Comparison of ENCODE assay signal across 26 mouse cellular contexts in genomic region chr3:122378634-122379033, GRCm38 (mm10).
DNase-seq lines count a peak whose midpoint lies in the region; ATAC-seq lines count a peak whose summit lies in the region.
"Had no signal": no experiment of that assay in that cellular context is flagged by ENCODE, and none has a peak within 500 bp of the region (broad histone marks: within the 10 kb centered on the region; RNA-seq: fewer than 3 reads in every experiment).

No protein-coding gene starts in this region.

- no peak overlapping the region for H3K4me3 ChIP-seq in liver, embryonic 16.5 days (ENCODE audit: low read depth, low read length)
- peak overlapping the region; percentile 1 for H3K4me3 ChIP-seq in megakaryocyte, embryonic 14.5 days (replicated peaks)
- no peak overlapping the region for H3K4me3 ChIP-seq in heart, embryonic 12.5 days
- H3K4me3 ChIP-seq: gastrocnemius, adult 2 months; heart, embryonic 10.5 days; hindbrain, embryonic 12.5 days; limb, embryonic 13.5 days; liver, embryonic 13.5 days; lung, embryonic 15.5 days; midbrain, embryonic 12.5 days had no signal

- 22% methylated on average over 6 of the region's 6 CpGs for WGBS in liver, embryonic 16.5 days (ENCODE audit: insufficient replicate concordance)
- 56% methylated on average over 6 of the region's 6 CpGs for WGBS in heart, embryonic 12.5 days

- no peak overlapping the region for H3K9ac ChIP-seq in liver, embryonic 16.5 days (ENCODE audit: low read depth, low read length)
- H3K9ac ChIP-seq in heart, embryonic 12.5 days: no peak overlapping the region
- H3K9ac ChIP-seq: hindbrain, embryonic 12.5 days; limb, embryonic 13.5 days; liver, embryonic 13.5 days; lung, embryonic 15.5 days; midbrain, embryonic 12.5 days had no signal

- no peaks in the 10 kb centered on the region for H3K36me3 ChIP-seq in liver, embryonic 16.5 days (ENCODE audit: control insufficient read depth, insufficient read depth)
- no peaks in the 10 kb centered on the region for H3K36me3 ChIP-seq in megakaryocyte, embryonic 14.5 days (replicated peaks; ENCODE audit: low read length)
- H3K36me3 ChIP-seq in heart, embryonic 12.5 days: no peaks in the 10 kb centered on the region
- H3K36me3 ChIP-seq: G1E; heart, embryonic 10.5 days; hindbrain, embryonic 12.5 days; limb, embryonic 13.5 days; liver, embryonic 13.5 days; lung, embryonic 15.5 days; midbrain, embryonic 12.5 days had no signal

- no peak overlapping the region for H3K4me2 ChIP-seq in liver, embryonic 16.5 days (ENCODE audit: low read depth, low read length)
- no peak overlapping the region for H3K4me2 ChIP-seq in heart, embryonic 12.5 days
- H3K4me2 ChIP-seq: hindbrain, embryonic 12.5 days; limb, embryonic 13.5 days; liver, embryonic 13.5 days; lung, embryonic 15.5 days; midbrain, embryonic 12.5 days had no signal

- DNase-seq in liver: no peak
- peak; percentile 61 for DNase-seq in CD4-positive helper T cell, adult 2 months (ENCODE audit: low read depth, low spot score)
- peak; percentile 11 for DNase-seq in induced T-regulatory cell, adult 2 months (ENCODE audit: low read depth)
- no peak for DNase-seq in testis, postnatal 10 days (ENCODE audit: low spot score)
- DNase-seq in kidney, adult 8-10 months: no peak
- DNase-seq: adrenal gland, postnatal 36 days; cerebellum, adult 11 months; cerebellum, postnatal 10 days; gastrocnemius, adult 2 months; kidney, adult 2 months; kidney, postnatal 14 days; liver, embryonic 13.5 days; right cerebral cortex, postnatal 14 days; spleen, adult 18-20 months had no signal

- no peaks in the 10 kb centered on the region for H3K27me3 ChIP-seq in liver, embryonic 16.5 days (ENCODE audit: control insufficient read depth, insufficient read depth, low read depth, low read length)
- H3K27me3 ChIP-seq in megakaryocyte, embryonic 14.5 days (replicated peaks): peaks cover 11% of the 10 kb centered on the region
- H3K27me3 ChIP-seq in heart, embryonic 12.5 days (replicated peaks): 0 out of 2 replicates have a peak, but pooled peaks cover 10% of the 10 kb centered on the region
- H3K27me3 ChIP-seq: CH12.LX; liver, embryonic 13.5 days; lung, embryonic 15.5 days; midbrain, embryonic 12.5 days; Patski had no signal

- H3K27ac ChIP-seq in liver, embryonic 16.5 days (ENCODE audit: low read length): no peak overlapping the region
- H3K27ac ChIP-seq in heart, embryonic 12.5 days (ENCODE audit: poor library complexity, severe bottlenecking): no peak overlapping the region
- H3K27ac ChIP-seq: gastrocnemius, adult 2 months; heart, embryonic 10.5 days; hindbrain, embryonic 12.5 days; limb, embryonic 13.5 days; liver, embryonic 13.5 days; lung, embryonic 15.5 days; midbrain, embryonic 12.5 days had no signal

- ATAC-seq in liver, embryonic 16.5 days (ENCODE audit: low read depth): peak; percentile 37; the same call in 1 of the 2 replicates
- ATAC-seq in heart, embryonic 12.5 days (ENCODE audit: insufficient number of reproducible peaks, low FRiP score): no peak
- ATAC-seq: inflammation-experienced regulatory T-cells, adult 6 months; Patski had no signal

- no peaks in the 10 kb centered on the region for H3K9me3 ChIP-seq in liver, embryonic 16.5 days (replicated peaks; ENCODE audit: control insufficient read depth, low read length)
- no peaks in the 10 kb centered on the region for H3K9me3 ChIP-seq in megakaryocyte, embryonic 14.5 days
- H3K9me3 ChIP-seq in heart, embryonic 12.5 days (replicated peaks): no peaks in the 10 kb centered on the region
- H3K9me3 ChIP-seq: G1E; heart, embryonic 10.5 days; hindbrain, embryonic 12.5 days; limb, embryonic 13.5 days; liver, embryonic 13.5 days; lung, embryonic 15.5 days; midbrain, embryonic 12.5 days had no signal

- H3K4me1 ChIP-seq in liver, embryonic 16.5 days (ENCODE audit: control insufficient read depth, low read depth, low read length): no peaks in the 10 kb centered on the region
- H3K4me1 ChIP-seq in megakaryocyte, embryonic 14.5 days: peaks cover 24% of the 10 kb centered on the region
- peaks cover 23% of the 10 kb centered on the region for H3K4me1 ChIP-seq in heart, embryonic 12.5 days (replicated peaks)
- H3K4me1 ChIP-seq: liver, embryonic 13.5 days had no signal

Comparison
In these comparisons a context has a peak if more than half of its experiments do, and no peak if none do; other contexts are left out.
1. DNase-seq: peak in CD4-positive helper T cell, adult 2 months (single experiment) and induced T-regulatory cell, adult 2 months (single experiment); none in liver (single experiment), testis, postnatal 10 days (single experiment) and kidney, adult 8-10 months (0 of 2).